Mouse (Mus musculus): ENCODE data around the gene AC192777.2. TPM values are rescaled to one million over a fixed set of nuclear protein-coding genes. Genes with fewer than 3 reads are reported as not detected.
"Not testable (repeated sequence)": the region's sequence is repeated elsewhere in the genome, so short reads cannot be mapped to it uniquely, and the experiment has no call there.

AC192777.2 gene
- not detected for total RNA-seq (2022)

DNA sequence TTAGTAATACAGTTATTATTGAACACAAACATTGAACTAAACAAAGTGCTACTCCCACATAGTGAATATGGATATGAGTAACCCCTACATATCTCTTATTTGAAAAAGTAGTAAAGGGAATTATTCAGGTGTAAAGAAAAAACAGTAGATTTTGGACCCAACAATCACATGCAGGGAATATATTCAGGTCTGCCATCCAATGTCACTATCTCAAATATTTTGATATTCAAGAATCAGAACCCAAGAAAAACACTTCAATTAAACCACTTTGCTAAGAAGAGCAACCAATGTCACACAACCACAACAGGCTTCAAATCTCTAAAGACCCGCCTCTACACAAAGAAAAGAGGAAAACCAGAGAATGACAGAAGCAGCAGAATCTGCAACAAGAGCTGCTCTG, at the start of gene AC192777.2:
TSS of gene AC192777.2 (plus strand) at position 301 of the 400 bp plus-strand sequence.
- not testable (repeated sequence) for DNase-seq (ENCODE audit: low spot score in 2 of 2)

DNA sequence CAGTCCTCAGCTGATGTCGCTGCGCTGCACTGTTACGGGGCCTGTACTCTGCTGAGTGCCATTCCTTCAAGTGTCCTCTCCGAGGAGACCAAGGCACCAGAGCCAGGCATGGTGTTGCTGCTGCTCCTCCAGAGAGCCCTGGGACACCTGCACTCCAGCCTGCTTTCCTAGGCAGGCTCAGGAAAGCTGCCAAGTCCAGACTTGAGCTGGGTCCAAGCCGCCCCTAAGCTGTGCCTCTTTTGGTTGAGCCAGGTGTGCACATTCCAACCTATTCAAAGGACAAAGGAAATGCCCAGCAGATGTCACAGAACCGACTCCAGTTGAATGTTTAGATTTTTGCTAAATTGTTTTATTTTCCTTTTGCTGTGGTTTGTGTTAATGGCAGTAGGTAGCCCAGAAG, 20.9 kb downstream of the AC192777.2 start:
- not testable (repeated sequence) for DNase-seq (ENCODE audit: low spot score in 2 of 2)

DNA sequence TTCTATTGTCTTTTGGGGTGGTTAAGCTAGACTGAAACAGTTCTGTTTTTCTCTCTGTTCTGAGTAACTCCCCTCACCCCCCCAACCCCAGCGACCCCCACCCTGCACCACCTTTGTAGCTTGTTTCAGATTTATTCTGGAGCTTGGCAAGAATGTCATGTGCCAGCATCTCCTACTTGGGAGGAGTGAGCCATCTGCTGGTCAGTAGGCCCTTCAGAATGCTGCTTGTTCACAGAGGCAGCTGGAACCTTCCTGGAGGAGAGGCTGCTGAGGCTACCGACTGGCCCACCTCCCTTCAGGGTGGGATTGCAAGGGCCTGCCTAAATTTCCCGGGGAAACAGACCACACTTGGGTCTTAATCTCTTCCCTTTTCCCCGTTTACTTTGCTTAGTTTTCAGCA, 21.6 kb downstream of the AC192777.2 start:
- not testable (repeated sequence) for DNase-seq (ENCODE audit: low spot score in 2 of 2)

Small RNAs within 50 kb of the gene (microRNA-seq; reads per million reads assigned to microRNA genes)
- gene Gm26376: 0 reads per million in 2 experiments

Other genes with a start within 250 kb of the AC192777.2 start
- not detected for gene Esp38, start 144.9 kb upstream of the AC192777.2 start, total RNA-seq (2022)
- not detected for gene Pgk2, start 113.2 kb downstream of the AC192777.2 start, total RNA-seq (2022)
- gene Crisp3, start 146.8 kb downstream of the AC192777.2 start, total RNA-seq (2022): not detected
- gene Crisp1, start 223.8 kb downstream of the AC192777.2 start, total RNA-seq (2022): not detected